Mouse (Mus musculus): ENCODE measurements around the gene Zfp985.
"Not testable (repeated sequence)": the region's sequence is repeated elsewhere in the genome, so short reads cannot be mapped to it uniquely, and the experiment has no call there.

Gene Zfp985

GRCm38 (mm10) chr4:147553071-147553470 is at the start of gene Zfp985:
Gene Zfp985, plus strand, starts transcription at chr4:147553277.
- not testable (repeated sequence) for DNase-seq (ENCODE audit: low spot score)

- no peak for DNase-seq (ENCODE audit: low spot score)
Observed at GRCm38 (mm10) chr4:147509174-147509573, 43.9 kb upstream of the Zfp985 start.

- no peak for DNase-seq (ENCODE audit: low spot score)
Observed at GRCm38 (mm10) chr4:147518981-147519380, 34.1 kb upstream of the Zfp985 start.

- DNase-seq (ENCODE audit: low spot score): no peak
Observed at GRCm38 (mm10) chr4:147520100-147520499, 33.0 kb upstream of the Zfp985 start.

- DNase-seq (ENCODE audit: low spot score): no peak
Observed at GRCm38 (mm10) chr4:147525125-147525524, 28.0 kb upstream of the Zfp985 start.

GRCm38 (mm10) chr4:147530366-147530765 is 22.7 kb upstream of the Zfp985 start:
- DNase-seq (ENCODE audit: low spot score): no peak

GRCm38 (mm10) chr4:147535916-147536315 is 17.2 kb upstream of the Zfp985 start:
- not testable (repeated sequence) for DNase-seq (ENCODE audit: low spot score)

GRCm38 (mm10) chr4:147537702-147538101 is 15.4 kb upstream of the Zfp985 start:
- no peak for DNase-seq (ENCODE audit: low spot score)

GRCm38 (mm10) chr4:147539918-147540317 is 13.2 kb upstream of the Zfp985 start, which contains the start of gene Gm16503:
Gene Gm16503, plus strand, starts transcription at chr4:147540218.
- DNase-seq (ENCODE audit: low spot score): not testable (repeated sequence)

GRCm38 (mm10) chr4:147541105-147541504 is 12.0 kb upstream of the Zfp985 start:
- no peak for DNase-seq (ENCODE audit: low spot score)

GRCm38 (mm10) chr4:147554361-147554760 is 1.3 kb downstream of the Zfp985 start:
- DNase-seq (ENCODE audit: low spot score): not testable (repeated sequence)

- not testable (repeated sequence) for DNase-seq (ENCODE audit: low spot score)
Observed at GRCm38 (mm10) chr4:147556921-147557320, 3.8 kb downstream of the Zfp985 start.

GRCm38 (mm10) chr4:147558011-147558410 is 4.9 kb downstream of the Zfp985 start:
- not testable (repeated sequence) for DNase-seq (ENCODE audit: low spot score)

GRCm38 (mm10) chr4:147559096-147559495 is 6.0 kb downstream of the Zfp985 start:
- not testable (repeated sequence) for DNase-seq (ENCODE audit: low spot score)

- no peak for DNase-seq (ENCODE audit: low spot score)
Observed at GRCm38 (mm10) chr4:147565426-147566220, 12.5 kb downstream of the Zfp985 start.

GRCm38 (mm10) chr4:147571156-147571555 is 18.1 kb downstream of the Zfp985 start:
- not testable (repeated sequence) for DNase-seq (ENCODE audit: low spot score)

GRCm38 (mm10) chr4:147579371-147579770 is 26.3 kb downstream of the Zfp985 start:
- DNase-seq (ENCODE audit: low spot score): not testable (repeated sequence)

- no peak for DNase-seq (ENCODE audit: low spot score)
Observed at GRCm38 (mm10) chr4:147586511-147587473, 33.7 kb downstream of the Zfp985 start.

GRCm38 (mm10) chr4:147594630-147595029 is 41.6 kb downstream of the Zfp985 start:
- not testable (repeated sequence) for DNase-seq (ENCODE audit: low spot score)

GRCm38 (mm10) chr4:147597685-147598084 is 44.6 kb downstream of the Zfp985 start:
- no peak for DNase-seq (ENCODE audit: low spot score)

- DNase-seq (ENCODE audit: low spot score): no peak
Observed at GRCm38 (mm10) chr4:147598831-147599230, 45.8 kb downstream of the Zfp985 start.

- no peak for DNase-seq (ENCODE audit: low spot score)
Observed at GRCm38 (mm10) chr4:147601881-147602280, 48.8 kb downstream of the Zfp985 start.
